8 mouse cellular contexts compared by ENCODE assay signal in genomic region chr1:133921304-133921751, GRCm38 (mm10). TPM values are rescaled to one million over a fixed set of nuclear protein-coding genes. Genes with fewer than 3 reads are reported as not detected.
A peak's percentile ranks its signal among the peaks of the same experiment; 100 is the strongest.
DNase-seq lines count a peak whose midpoint lies in the region; ATAC-seq and TF ChIP-seq lines count a peak whose summit lies in the region.

Gene Prelp, minus strand, starts transcription at chr1:133921414.

- no peaks in the 10 kb centered on the region for H3K27me3 ChIP-seq in hindbrain, postnatal 0 days (ENCODE audit: insufficient read depth, low read length)
- H3K27me3 ChIP-seq in stomach, postnatal 0 days (ENCODE audit: control insufficient read depth, insufficient read depth, low read length): no peaks in the 10 kb centered on the region

- no peak for DNase-seq in urinary bladder, adult 2 months (ENCODE audit: low spot score)
- DNase-seq in urinary bladder, postnatal 25 days (ENCODE audit: low spot score): no peak
- DNase-seq in gastrocnemius, adult 8-10 months (ENCODE audit: low spot score in 2 of 2): peak in 1 of 2 experiments; percentile 54
- peak; percentile 46 for DNase-seq in hindbrain, postnatal 0 days (ENCODE audit: low spot score)
- DNase-seq in lung, adult 2 months: peak; percentile 64
- no peak for DNase-seq in stomach, postnatal 0 days (ENCODE audit: low spot score)
- DNase-seq in right cerebral cortex, postnatal 36 days (ENCODE audit: low spot score in 2 of 2): no peak

- WGBS in hindbrain, postnatal 0 days: 14% methylated on average over 8 of the region's 8 CpGs
- WGBS in lung, adult 2 months: 14% methylated on average over 8 of the region's 8 CpGs
- 4% methylated on average over 8 of the region's 8 CpGs for WGBS in stomach, postnatal 0 days

- TF ChIP-seq POLR2A in lung, adult 2 months (IDR thresholded peaks at IDR 0.05; ENCODE audit: borderline replicate concordance, extremely low read depth, low read depth, low read length): peak; percentile 86; the same call in 1 of the 2 replicates

- peak within 1 kb of the TSS; percentile 56 for H3K27ac ChIP-seq in hindbrain, postnatal 0 days
- peak within 1 kb of the TSS; percentile 41 for H3K27ac ChIP-seq in stomach, postnatal 0 days (replicated peaks)

- H3K9ac ChIP-seq in hindbrain, postnatal 0 days (replicated peaks; ENCODE audit: low read length): no peak within 1 kb of the TSS
- H3K9ac ChIP-seq in stomach, postnatal 0 days (ENCODE audit: low read length): peak within 1 kb of the TSS; percentile 28; the same call in 1 of the 2 replicates

- no peak for TF ChIP-seq EP300 in stomach, postnatal 0 days (optimal IDR thresholded peaks at IDR 0.05)

- peaks cover 18% of the 10 kb centered on the region; the same call in 1 of the 2 replicates for H3K4me1 ChIP-seq in hindbrain, postnatal 0 days (ENCODE audit: insufficient read depth, low read length)
- peaks cover 30% of the 10 kb centered on the region for H3K4me1 ChIP-seq in lung, adult 2 months (ENCODE audit: control insufficient read depth, insufficient read depth, low read length)
- H3K4me1 ChIP-seq in stomach, postnatal 0 days (replicated peaks; ENCODE audit: control insufficient read depth, insufficient read depth): peaks cover 8% of the 10 kb centered on the region; the same call in 1 of the 2 replicates

- H3K36me3 ChIP-seq in hindbrain, postnatal 0 days (ENCODE audit: insufficient read depth, low read length): no peaks in the 10 kb centered on the region
- H3K36me3 ChIP-seq in stomach, postnatal 0 days (ENCODE audit: control insufficient read depth, insufficient read depth, low read length): no peaks in the 10 kb centered on the region

- no peaks in the 10 kb centered on the region for H3K9me3 ChIP-seq in hindbrain, postnatal 0 days (ENCODE audit: low read length)
- H3K9me3 ChIP-seq in stomach, postnatal 0 days (ENCODE audit: control insufficient read depth, low read length): no peaks in the 10 kb centered on the region

- H3K4me3 ChIP-seq in hindbrain, postnatal 0 days (ENCODE audit: low read length): no peak within 1 kb of the TSS
- H3K4me3 ChIP-seq in lung, adult 2 months (replicated peaks; ENCODE audit: extremely low read depth, low read depth, low read length): peak within 1 kb of the TSS; percentile 83
- H3K4me3 ChIP-seq in stomach, postnatal 0 days (ENCODE audit: low read depth, low read length): no peak within 1 kb of the TSS

- ATAC-seq in hindbrain, postnatal 0 days: peak; percentile 44; the same call in 1 of the 2 replicates
- peak; percentile 54; the same call in 1 of the 2 replicates for ATAC-seq in stomach, postnatal 0 days (ENCODE audit: low FRiP score, low TSS enrichment)
- no peak for ATAC-seq in monocyte, adult 5-6 weeks (replicated peaks; ENCODE audit: insufficient number of reproducible peaks, low FRiP score, low TSS enrichment, poor library complexity, severe bottlenecking)

- TF ChIP-seq CTCF in hindbrain, postnatal 0 days (IDR thresholded peaks at IDR 0.05; ENCODE audit: low read depth): no peak
- no peak for TF ChIP-seq CTCF in lung, adult 2 months (IDR thresholded peaks at IDR 0.05; ENCODE audit: insufficient read depth, low read length)
- no peak for TF ChIP-seq CTCF in stomach, postnatal 0 days (IDR thresholded peaks at IDR 0.05; ENCODE audit: low read depth)

- peak within 1 kb of the TSS; percentile 22 for H3K4me2 ChIP-seq in hindbrain, postnatal 0 days (ENCODE audit: low read depth, low read length)
- peak within 1 kb of the TSS; percentile 26 for H3K4me2 ChIP-seq in stomach, postnatal 0 days (replicated peaks; ENCODE audit: low read depth)

RNA-seq across cellular contexts. Expression of gene Prelp, which starts in this region (rescaled TPM):
- polyA plus RNA-seq in urinary bladder, adult 2 months (2012; rRNA removed): 89.1 and 164 TPM in 2 replicates
- 10 to 100 TPM; 11.0 to 30.6 (median 17.9) TPM for total RNA-seq in gastrocnemius, adult 8-10 months (2022)
- total RNA-seq in hindbrain, postnatal 0 days (2014; rRNA removed): 6.1 and 9.1 TPM in 2 replicates
- polyA plus RNA-seq in hindbrain, postnatal 0 days (2015; fragmentation: Nextera tagmentation; extraction: Ambion mirVana): 7.1 and 8.0 TPM in 2 replicates
- 179 and 202 TPM in 2 replicates for polyA plus RNA-seq in lung, adult 2 months (2012; rRNA removed)
- 4.7 and 5.3 TPM in 2 replicates for polyA plus RNA-seq in stomach, postnatal 0 days (2015; fragmentation: Nextera tagmentation; extraction: Ambion mirVana)
- not detected in 3 replicates for total RNA-seq in monocyte, adult 5-6 weeks (2017)

Comparison
In these comparisons a context has a peak if more than half of its experiments do, and no peak if none do; other contexts are left out.
1. RNA of gene Prelp (polyA plus RNA-seq): 179 to 202 TPM in lung, adult 2 months and 89.1 to 164 TPM in urinary bladder, adult 2 months; 7.1 to 8.0 TPM in hindbrain, postnatal 0 days and 4.7 to 5.3 TPM in stomach, postnatal 0 days; every median in the first group is over 10 times any median in the second.
2. DNase-seq: peak in hindbrain, postnatal 0 days (single experiment) and lung, adult 2 months (single experiment); none in urinary bladder, adult 2 months (single experiment), urinary bladder, postnatal 25 days (single experiment), stomach, postnatal 0 days (single experiment) and right cerebral cortex, postnatal 36 days (0 of 2).